Mouse (Mus musculus) liver, embryonic 14.5 days (tissue): ENCODE data around the gene E2f8.

Source experiments
- CTCF ChIP-seq: IDR thresholded peaks from 2 replicates; pipeline ENCODE4 v1.5.1; 2016; ENCODE audit warnings: antibody characterized with exemption, low read depth, control low read depth
- EP300 ChIP-seq: IDR thresholded peaks from 2 replicates; pipeline ENCODE4 v1.6.1; 2016; ENCODE audit warnings: antibody characterized with exemption, low read depth

GRCm38 (mm10) chr7:48851529-48852104 lies 29.8 kb downstream of the E2f8 start:
- TF ChIP-seq CTCF (no peak), EP300 (no peak)
